Mouse (Mus musculus) ES-E14 (cell line): ENCODE data around the gene Rreb1. TPM values are rescaled to one million over a fixed set of nuclear protein-coding genes. Genes with fewer than 3 reads are reported as not detected.
A peak's percentile ranks its signal among the peaks of the same experiment; 100 is the strongest.

Source experiments
- DNase-seq: peaks from one replicate; pipeline ENCODE4 v3.0.0-alpha.2; 2013; ENCODE audit warnings: low read depth, low spot score
- H3K27ac ChIP-seq: 2 replicates; pipeline ENCODE4 v1.5.1; 2012; ENCODE audit warnings: low read depth, mild to moderate bottlenecking, low read length, moderate library complexity, mixed read lengths; ENCODE audit not compliant: poor library complexity, insufficient read depth, severe bottlenecking
- H3K36me3 ChIP-seq: 2 replicates; pipeline ENCODE4 v1.6.1; 2012; ENCODE audit warnings: mild to moderate bottlenecking, low read length, moderate library complexity, mixed read lengths; ENCODE audit not compliant: control insufficient read depth, poor library complexity, insufficient read depth, severe bottlenecking
- H3K4me1 ChIP-seq, 2 experiments: fragments of 150-350 bp in 1 of 2; sonication (generic) in 1 of 2; 2 replicates each; pipeline ENCODE4 v1.6.1; 2012; ENCODE audit warnings: low read length in 2 of 2, mild to moderate bottlenecking in 1 of 2, mixed read lengths in 1 of 2; ENCODE audit not compliant: control insufficient read depth in 2 of 2, insufficient read depth in 2 of 2, poor library complexity in 1 of 2
- H3K4me3 ChIP-seq, 2 experiments: fragments of 150-350 bp in 1 of 2; sonication (generic) in 1 of 2; 2 replicates each; pipeline ENCODE4 v1.5.1; 2012; ENCODE audit warnings: low read length in 2 of 2, low read depth in 1 of 2, mild to moderate bottlenecking in 1 of 2, mixed read lengths in 1 of 2; ENCODE audit not compliant: insufficient read depth in 1 of 2, poor library complexity in 1 of 2, severe bottlenecking in 1 of 2
- H3K9ac ChIP-seq: 2 replicates; pipeline ENCODE4 v1.6.1; 2012; ENCODE audit warnings: low read depth, mild to moderate bottlenecking, low read length, mixed read lengths; ENCODE audit not compliant: poor library complexity, insufficient read depth, severe bottlenecking
- H3K9me3 ChIP-seq: fragments of 150-350 bp; sonication (generic); 2 replicates; pipeline ENCODE4 v1.6.1; 2012; ENCODE audit warnings: low read depth, mild to moderate bottlenecking, low read length; ENCODE audit not compliant: control insufficient read depth, insufficient read depth
- CHD2 ChIP-seq: IDR thresholded peaks from 2 replicates; pipeline ENCODE4 v1.6.1; 2014; ENCODE audit warnings: mild to moderate bottlenecking, low read depth, low read length, inconsistent platforms
- HCFC1 ChIP-seq: IDR thresholded peaks from 2 replicates; pipeline ENCODE4 v1.6.1; 2012; ENCODE audit warnings: low read length, inconsistent platforms, borderline replicate concordance; ENCODE audit not compliant: insufficient read depth
- MAFK ChIP-seq: IDR thresholded peaks from 2 replicates; pipeline ENCODE4 v1.6.1; 2014; ENCODE audit warnings: mild to moderate bottlenecking, low read depth, low read length, inconsistent platforms; ENCODE audit not compliant: insufficient read depth
- ZC3H11A ChIP-seq: IDR thresholded peaks from 2 replicates; pipeline ENCODE4 v1.6.1; 2012; ENCODE audit warnings: low read depth, mild to moderate bottlenecking, inconsistent platforms, low read length, borderline replicate concordance
- ZNF384 ChIP-seq: IDR thresholded peaks from 2 replicates; pipeline ENCODE4 v1.6.1; 2012; ENCODE audit warnings: low read depth, low read length, inconsistent platforms
- in situ Hi-C, 2 experiments: fragments of 600-800 bp; cut with MboI; formaldehyde crosslinking; loops; one replicate each; pipeline ENCODE4 v1.15.1; 2025; ENCODE audit warnings: low sequenced_read_pairs in 2 of 2, inconsistent platforms in 1 of 2; ENCODE audit not compliant: unreplicated experiment in 2 of 2
- total RNA-seq: library from RNA; depleted of rRNA; stranded (reverse); fragments of 300-350 nt; gene quantifications from 2 replicates; pipeline ENCODE4 v1.2.3, GENCODE M21; 2012

Gene Rreb1
- total RNA-seq, 1 experiment, result 14.7 TPM

DNA sequence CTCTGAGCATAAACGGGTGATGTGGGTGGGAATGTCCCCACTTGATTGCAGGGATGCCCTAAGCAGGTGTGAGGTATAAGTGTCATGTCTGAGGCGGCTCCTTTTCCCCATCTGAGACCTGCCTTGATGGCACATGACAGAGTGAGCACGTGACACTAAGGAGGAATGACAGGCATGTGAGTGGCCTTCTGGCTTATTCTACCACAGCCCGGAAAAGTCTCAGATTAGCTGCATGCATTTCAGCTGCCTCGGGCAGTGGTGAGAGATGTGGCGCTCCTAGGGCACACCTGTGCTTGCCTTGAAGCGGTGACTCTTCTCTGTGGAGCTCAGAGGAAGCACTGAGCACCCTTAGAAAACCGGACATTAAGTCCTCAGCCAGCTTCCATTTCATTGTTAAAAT lies 167.2 kb downstream of the Rreb1 start:
- no peaks in the 10 kb centered on the region for H3K9me3 ChIP-seq

DNA sequence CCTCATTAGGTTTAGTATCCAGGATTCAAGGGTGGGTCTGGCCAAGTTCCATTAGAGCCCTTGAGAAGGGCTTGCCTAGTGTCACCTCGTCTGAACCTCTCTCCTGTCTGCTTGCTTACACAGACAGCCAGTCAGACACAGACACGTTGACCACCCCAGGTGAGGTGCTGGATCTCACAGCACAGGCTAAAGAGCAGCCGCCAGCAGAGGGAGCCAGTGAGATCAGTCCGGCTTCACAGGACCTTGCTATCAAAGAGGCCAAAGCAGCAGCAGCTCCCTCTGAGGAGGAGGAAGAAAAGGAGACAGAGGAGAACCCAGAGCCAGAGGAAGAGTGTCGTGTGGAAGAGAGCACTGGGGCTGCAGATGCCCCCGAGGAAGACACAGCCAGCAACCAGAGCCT lies 168.5 kb downstream of the Rreb1 start:
- Histone ChIP-seq H3K27ac (no peak overlapping the region), H3K36me3 (peaks cover 33% of the 10 kb centered on the region), H3K4me3 (no peak overlapping the region), H3K4me1 (peaks cover 0 to 4% of the 10 kb centered on the region in 2 experiments; a peak in 2 of 4 replicates), H3K9me3 (no peaks in the 10 kb centered on the region), H3K9ac (no peak overlapping the region)
- TF ChIP-seq MAFK (no peak), ZC3H11A (0 out of 2 replicates have a peak, but pooled peaks have one; percentile 23)
- DNase-seq, result peak; percentile 68
- in situ Hi-C loops, result no loop called here

More for the DNA sequence above, 167.2 kb downstream of the Rreb1 start:
- H3K9ac ChIP-seq, result no peak overlapping the region
- TF ChIP-seq MAFK, result no peak
- TF ChIP-seq HCFC1, result no peak
- TF ChIP-seq ZC3H11A, result no peak
- no peak for TF ChIP-seq CHD2
- no peak for TF ChIP-seq ZNF384
- no peak for DNase-seq
- no peak overlapping the region for H3K4me3 ChIP-seq
- in situ Hi-C loops, result no loop called here
- no peak overlapping the region for H3K27ac ChIP-seq
- H3K36me3 ChIP-seq, result peaks cover 31% of the 10 kb centered on the region
- H3K4me1 ChIP-seq, result peaks cover 0 to 10% of the 10 kb centered on the region in 2 experiments; a peak in 3 of 4 replicates

DNA sequence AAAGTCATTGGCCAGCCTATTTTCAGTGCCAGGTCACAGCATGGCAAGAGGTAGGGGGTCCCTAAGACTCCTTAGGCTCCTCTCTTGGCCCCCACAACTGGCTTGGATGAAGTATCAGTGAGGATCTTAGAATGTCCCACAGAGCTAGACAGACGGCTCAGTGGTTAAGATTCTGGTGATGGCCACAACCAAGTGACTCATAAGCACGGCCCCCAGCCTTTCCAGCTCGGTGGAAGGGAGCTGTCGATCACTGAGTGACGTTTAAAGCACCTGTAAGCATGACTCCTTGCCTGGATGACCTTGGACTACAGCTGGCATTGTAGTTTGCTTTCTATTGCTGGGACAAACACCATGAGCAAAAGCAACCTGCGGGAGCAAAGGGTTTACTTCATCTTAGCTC lies 174.8 kb downstream of the Rreb1 start:
- no peaks in the 10 kb centered on the region for H3K9me3 ChIP-seq
- in situ Hi-C loops, result no loop called here
- no peak overlapping the region for H3K9ac ChIP-seq
- no peak for TF ChIP-seq MAFK
- TF ChIP-seq HCFC1, result no peak
- TF ChIP-seq ZC3H11A, result no peak
- no peak for TF ChIP-seq ZNF384
- no peak for TF ChIP-seq CHD2
- H3K4me1 ChIP-seq, result peaks cover 0 to 2% of the 10 kb centered on the region in 2 experiments; a peak in 1 of 4 replicates
- H3K4me3 ChIP-seq, result no peak overlapping the region
- DNase-seq, result no peak
- no peak overlapping the region for H3K27ac ChIP-seq
- H3K36me3 ChIP-seq, result peaks cover 20% of the 10 kb centered on the region

DNA sequence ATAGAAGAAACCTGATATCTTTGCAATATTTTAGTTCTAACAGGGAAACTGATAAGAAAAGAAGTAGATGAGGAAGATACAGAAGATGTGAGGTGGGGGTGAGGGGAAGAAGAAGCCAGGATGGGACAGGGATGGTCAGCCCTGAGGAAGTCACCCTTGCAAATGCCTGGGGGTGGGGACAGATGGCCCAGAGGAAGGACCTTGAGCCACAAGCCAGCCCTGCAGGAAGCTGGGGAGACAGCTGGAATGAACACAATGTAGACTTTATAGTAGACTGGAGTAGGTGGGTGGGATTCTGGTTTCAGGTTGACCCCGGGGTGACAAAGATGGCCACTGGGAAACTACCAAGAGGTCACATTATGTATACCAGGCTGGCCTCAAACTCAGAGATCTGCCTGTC lies 176.1 kb downstream of the Rreb1 start:
- Histone ChIP-seq H3K9ac (no peak overlapping the region), H3K9me3 (no peaks in the 10 kb centered on the region), H3K36me3 (peaks cover 9% of the 10 kb centered on the region), H3K4me1 (peaks cover 0 to 2% of the 10 kb centered on the region in 2 experiments; a peak in 2 of 4 replicates), H3K4me3 (no peak overlapping the region), H3K27ac (no peak overlapping the region)
- in situ Hi-C loops, result no loop called here
- no peak for TF ChIP-seq CHD2
- no peak for TF ChIP-seq ZC3H11A
- no peak for TF ChIP-seq MAFK
- TF ChIP-seq HCFC1, result no peak
- TF ChIP-seq ZNF384, result no peak
- no peak for DNase-seq

DNA sequence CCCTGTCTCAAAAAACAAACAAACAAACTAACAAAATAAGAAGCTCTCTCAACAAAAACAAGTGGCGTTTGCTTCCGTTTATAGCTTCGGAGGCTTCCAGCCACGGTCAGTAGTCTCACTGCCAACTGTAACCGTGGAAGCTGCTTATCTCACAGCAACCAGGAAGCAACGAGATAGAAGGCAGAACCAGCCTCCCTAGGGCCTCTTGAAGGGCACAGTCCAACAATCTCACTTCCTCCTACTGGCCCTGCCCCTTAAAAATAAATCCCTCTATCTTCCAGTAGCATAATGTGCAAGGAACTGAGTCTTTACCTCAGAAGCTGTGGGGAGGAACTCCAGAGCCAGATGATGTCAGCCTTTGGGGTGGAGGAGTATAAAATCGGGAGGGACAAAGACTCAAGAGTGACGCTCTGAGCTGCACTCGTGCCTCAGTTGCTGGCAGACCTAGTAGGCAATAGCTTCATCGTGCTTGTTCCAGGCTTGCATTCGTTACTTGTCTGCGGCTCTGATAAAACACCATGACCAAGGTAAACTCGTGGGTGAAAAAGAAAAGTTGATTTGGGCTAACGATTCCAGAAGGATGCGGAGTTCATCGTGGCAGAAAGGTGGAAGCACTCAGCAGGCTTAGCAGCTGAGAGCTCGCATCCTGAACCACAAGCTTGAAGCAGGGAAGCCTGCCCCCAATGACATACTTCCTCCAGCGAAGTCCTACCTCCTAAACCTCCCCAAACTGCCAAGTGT lies 180.5 kb downstream of the Rreb1 start:
- H3K36me3 ChIP-seq, result no peaks in the 10 kb centered on the region
- no peaks in the 10 kb centered on the region for H3K9me3 ChIP-seq
- H3K9ac ChIP-seq, result no peak overlapping the region
- DNase-seq, result no peak
- in situ Hi-C loops, result no loop called here
- H3K27ac ChIP-seq, result no peak overlapping the region
- TF ChIP-seq ZNF384 (no peak), ZC3H11A (no peak), CHD2 (no peak)
- H3K4me3 ChIP-seq, result no peak overlapping the region
- H3K4me1 ChIP-seq, result peaks cover 0 to 2% of the 10 kb centered on the region in 2 experiments; a peak in 2 of 4 replicates
